Mouse (Mus musculus) liver, postnatal 0 days (tissue): ENCODE measurements around the gene Marc2. TPM values are rescaled to one million over a fixed set of nuclear protein-coding genes. Genes with fewer than 3 reads are reported as not detected.

Experiments used
- ATAC-seq: fragments of 200-750 bp; cut with Nextera tagmentation; 2 replicates; pipeline ENCODE4 v1.8.0; 2017; ENCODE audit warnings: mild to moderate bottlenecking, moderate library complexity
- DNase-seq: peaks from one replicate; pipeline ENCODE4 v3.0.0-alpha.2; 2016
- H3K27ac ChIP-seq: fragments of 300-500 bp; sonication (generic); 2 replicates; pipeline ENCODE4 v1.5.1; 2014; ENCODE audit warnings: antibody characterized with exemption, moderate library complexity, mild to moderate bottlenecking, low read depth
- H3K27me3 ChIP-seq: fragments of 300-500 bp; sonication (generic); 2 replicates; pipeline ENCODE4 v1.6.1; 2014; ENCODE audit warnings: low read length, control low read depth, mixed read lengths; ENCODE audit not compliant: insufficient read depth
- H3K36me3 ChIP-seq: fragments of 300-500 bp; sonication (generic); replicated peaks from 2 replicates; pipeline ENCODE4 v1.6.1; 2014; ENCODE audit warnings: mild to moderate bottlenecking, control low read depth, low read length, moderate library complexity, mixed read lengths; ENCODE audit not compliant: insufficient read depth
- H3K4me1 ChIP-seq: fragments of 300-500 bp; sonication (generic); 2 replicates; pipeline ENCODE4 v1.6.1; 2014; ENCODE audit warnings: antibody characterized with exemption, mild to moderate bottlenecking, control low read depth; ENCODE audit not compliant: insufficient read depth
- H3K4me2 ChIP-seq: fragments of 300-500 bp; sonication (generic); 2 replicates; pipeline ENCODE4 v1.6.1; 2014; ENCODE audit warnings: low read depth, mild to moderate bottlenecking, low read length, moderate library complexity, mixed read lengths
- H3K4me3 ChIP-seq: fragments of 300-500 bp; sonication (generic); 2 replicates; pipeline ENCODE4 v1.5.1; 2014; ENCODE audit warnings: low read depth, low read length
- H3K9ac ChIP-seq: fragments of 300-500 bp; sonication (generic); replicated peaks from 2 replicates; pipeline ENCODE4 v1.6.1; 2014; ENCODE audit warnings: mild to moderate bottlenecking, moderate library complexity
- H3K9me3 ChIP-seq: fragments of 300-500 bp; sonication (generic); 2 replicates; pipeline ENCODE4 v1.6.1; 2016; ENCODE audit warnings: mild to moderate bottlenecking, control low read depth, low read length, mixed read lengths
- CTCF ChIP-seq: sonication (generic); IDR thresholded peaks from 2 replicates; pipeline ENCODE4 v1.5.1; 2016; ENCODE audit warnings: antibody characterized with exemption, low read depth
- EP300 ChIP-seq: IDR thresholded peaks from 2 replicates; pipeline ENCODE4 v1.6.1; 2016; ENCODE audit warnings: antibody characterized with exemption, low read depth, mild to moderate bottlenecking
- WGBS: fragments of 180-500 bp; shearing (Covaris S2); extraction: QIAGEN DNeasy Blood & Tissue Kit; methylation state at CpG from one replicate; pipeline ENCODE4 v1.1.7; 2014; ENCODE audit not compliant: insufficient replicate concordance; 5-methylcytosine and 5-hydroxymethylcytosine counted together
- polyA plus RNA-seq: library from polyadenylated mRNA; unstranded; fragments of >200 nt; fragmentation: Nextera tagmentation; extraction: Ambion mirVana; gene quantifications from 2 replicates; pipeline ENCODE4 v1.2.1, GENCODE M21; 2015

The Marc2 gene
- 608 and 698 TPM in 2 replicates for polyA plus RNA-seq

DNA sequence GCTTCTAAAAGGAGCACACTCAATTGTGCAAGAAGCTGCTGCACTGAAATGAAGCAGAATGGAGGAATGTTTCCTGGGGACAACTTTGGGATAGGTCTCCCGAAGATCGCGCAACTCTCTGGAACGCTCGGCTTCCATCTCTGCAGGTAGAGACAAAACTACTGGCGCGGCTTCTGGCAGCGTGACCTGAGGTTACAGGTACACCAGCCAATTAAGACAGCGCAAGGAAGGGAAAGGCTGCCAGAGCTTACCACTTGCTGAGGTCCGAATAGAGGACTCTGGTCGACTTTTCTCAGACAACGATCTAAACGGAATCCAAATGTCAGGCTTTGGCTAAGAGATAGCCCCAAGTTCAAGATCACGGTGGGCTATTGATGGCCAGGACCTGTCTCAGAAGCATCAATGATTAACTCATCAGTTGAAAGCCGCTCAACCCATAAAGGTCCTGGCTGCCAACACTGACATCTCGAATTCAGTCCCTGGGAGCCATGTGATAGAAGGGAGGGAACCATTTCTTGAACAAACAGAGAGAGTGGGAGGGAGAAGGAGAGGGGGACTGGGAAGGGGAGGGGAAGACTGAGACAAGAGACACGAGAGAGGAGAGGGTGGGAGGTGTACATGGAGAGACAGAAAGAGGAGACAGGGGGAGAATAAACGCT is at the start of gene Marc2:
TSS of gene Marc2 (minus strand) at position 360 of the 659 bp plus-strand sequence.
- Histone ChIP-seq H3K4me3 (peak within 1 kb of the TSS; percentile 82), H3K4me2 (peak within 1 kb of the TSS; percentile 91), H3K27me3 (no peaks in the 10 kb centered on the region), H3K27ac (peak within 1 kb of the TSS; percentile 93), H3K9ac (peak within 1 kb of the TSS; percentile 89), H3K9me3 (no peaks in the 10 kb centered on the region), H3K36me3 (no peaks in the 10 kb centered on the region), H3K4me1 (peaks cover 35% of the 10 kb centered on the region)
- 3% methylated on average over 18 of the region's 18 CpGs for WGBS
- DNase-seq, result peak; percentile 44
- TF ChIP-seq EP300 (no peak), CTCF (no peak)
- ATAC-seq, result peak; percentile 33

GRCm38 (mm10) chr1:184891998-184892397 is 45.7 kb upstream of the Marc2 start:
- WGBS, result 72% methylated on average over 3 of the region's 3 CpGs
- ATAC-seq, result no peak
- H3K4me3 ChIP-seq, result no peak overlapping the region

DNA sequence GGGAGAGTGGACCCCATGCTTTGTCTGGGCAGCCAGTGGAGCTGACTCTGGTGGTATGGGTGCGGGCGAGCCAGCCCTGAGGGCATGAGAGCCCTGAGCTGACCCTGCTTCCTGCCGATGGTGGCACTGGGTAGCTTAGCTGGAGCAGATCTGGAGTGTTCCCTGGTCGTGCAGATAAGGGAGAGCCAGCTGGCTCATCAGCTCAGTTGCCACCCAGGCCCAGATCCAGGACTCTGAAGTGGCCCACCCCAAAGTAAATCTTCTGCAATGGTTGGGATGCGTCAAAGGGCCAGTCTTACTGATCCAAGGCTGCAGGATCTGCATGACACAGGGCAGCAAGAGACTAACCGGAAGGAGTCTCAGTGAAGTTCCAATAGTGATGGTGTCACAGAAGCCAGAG is 43.2 kb upstream of the Marc2 start:
- TF ChIP-seq EP300 (no peak), CTCF (no peak)
- Histone ChIP-seq H3K9me3 (no peaks in the 10 kb centered on the region), H3K4me1 (no peaks in the 10 kb centered on the region), H3K9ac (no peak overlapping the region), H3K4me3 (no peak overlapping the region), H3K4me2 (no peak overlapping the region), H3K36me3 (no peaks in the 10 kb centered on the region), H3K27ac (no peak overlapping the region), H3K27me3 (no peaks in the 10 kb centered on the region)
- no peak for DNase-seq
- no peak for ATAC-seq
- WGBS, result 74% methylated on average over 6 of the region's 6 CpGs

More at GRCm38 (mm10) chr1:184891998-184892397, 45.7 kb upstream of the Marc2 start:
- H3K27me3 ChIP-seq, result no peaks in the 10 kb centered on the region
- H3K9ac ChIP-seq, result no peak overlapping the region
- peak; percentile 47 for TF ChIP-seq CTCF
- TF ChIP-seq EP300, result no peak
- H3K9me3 ChIP-seq, result no peaks in the 10 kb centered on the region
- no peak overlapping the region for H3K27ac ChIP-seq
- H3K36me3 ChIP-seq, result no peaks in the 10 kb centered on the region
- DNase-seq, result no peak
- no peaks in the 10 kb centered on the region for H3K4me1 ChIP-seq
- no peak overlapping the region for H3K4me2 ChIP-seq

- Histone ChIP-seq H3K4me2 (no peak overlapping the region), H3K4me3 (no peak overlapping the region)
- ATAC-seq, result no peak
Measured at GRCm38 (mm10) chr1:184886160-184886559, 39.9 kb upstream of the Marc2 start.

DNA sequence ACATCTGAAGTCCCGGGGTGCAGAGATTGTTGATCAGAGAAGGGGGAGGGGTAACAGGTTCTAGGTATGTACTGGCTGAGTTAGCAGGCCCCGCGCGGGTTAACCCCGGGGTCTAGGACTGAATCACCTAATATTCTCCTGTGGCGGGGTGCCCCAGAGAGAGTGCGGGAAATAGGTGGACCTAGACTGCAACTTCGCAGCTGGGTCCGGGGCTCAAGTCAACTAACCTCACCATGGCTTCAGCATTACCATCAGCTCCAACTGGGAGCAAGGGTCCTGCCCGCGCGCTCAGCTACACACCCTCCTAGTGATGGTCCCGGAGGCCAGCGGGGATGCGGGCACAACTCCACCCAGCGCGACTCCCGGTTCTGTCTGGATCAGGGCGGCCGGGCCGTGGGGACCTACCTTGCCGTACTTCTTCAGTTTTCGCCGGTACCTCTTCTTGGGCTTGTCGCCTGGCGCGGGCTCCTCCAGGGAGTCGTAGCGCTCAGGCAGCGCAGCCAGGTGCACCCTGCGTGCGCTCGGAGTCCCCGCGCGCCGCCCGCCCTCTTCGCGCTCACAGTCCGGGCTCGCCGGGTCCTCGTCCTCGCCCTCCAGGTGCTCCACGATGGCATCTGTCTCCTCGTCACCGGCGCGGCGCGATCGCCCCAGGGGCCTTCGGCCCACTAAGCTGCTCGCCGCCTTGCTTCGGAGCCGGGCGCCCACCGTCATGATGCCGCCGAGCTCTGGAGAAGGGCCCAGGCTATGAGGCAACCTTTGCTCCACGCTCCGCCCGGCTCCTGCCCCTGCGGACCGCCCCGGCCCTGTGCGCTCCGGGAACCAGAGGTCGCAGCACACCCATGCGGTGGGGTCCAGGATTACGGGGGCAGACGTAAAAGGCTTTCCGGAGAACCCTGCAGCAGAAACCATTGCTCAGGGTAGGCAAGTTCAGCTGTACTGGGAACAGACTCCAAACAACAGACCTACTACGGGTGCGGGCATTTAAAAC is 36.3 kb upstream of the Marc2 start, which contains the start of gene C130074G19Rik:
TSS of gene C130074G19Rik (minus strand) at position 938 of the 988 bp plus-strand sequence.
- peaks cover 24% of the 10 kb centered on the region for H3K27me3 ChIP-seq
- TF ChIP-seq EP300 (no peak), CTCF (peak; percentile 75)
- peak within 1 kb of the TSS; percentile 75 for H3K9ac ChIP-seq
- ATAC-seq (peak; percentile 95), DNase-seq (peak; percentile 82)
- H3K9me3 ChIP-seq, result no peaks in the 10 kb centered on the region
- no peaks in the 10 kb centered on the region for H3K36me3 ChIP-seq
- peak within 1 kb of the TSS; percentile 85 for H3K27ac ChIP-seq
- H3K4me3 ChIP-seq, result peak within 1 kb of the TSS; percentile 60
- H3K4me2 ChIP-seq, result peak within 1 kb of the TSS; percentile 57
- 2% methylated on average over 77 of the region's 77 CpGs for WGBS
- H3K4me1 ChIP-seq, result peaks cover 14% of the 10 kb centered on the region

More at GRCm38 (mm10) chr1:184886160-184886559, 39.9 kb upstream of the Marc2 start:
- no peaks in the 10 kb centered on the region for H3K4me1 ChIP-seq
- no peak for DNase-seq
- H3K27ac ChIP-seq, result no peak overlapping the region
- H3K27me3 ChIP-seq, result peaks cover 24% of the 10 kb centered on the region
- TF ChIP-seq EP300 (no peak), CTCF (no peak)
- WGBS, result 57% methylated on average over 1 of the region's 1 CpGs
- no peak overlapping the region for H3K9ac ChIP-seq
- no peaks in the 10 kb centered on the region for H3K9me3 ChIP-seq
- H3K36me3 ChIP-seq, result no peaks in the 10 kb centered on the region

DNA sequence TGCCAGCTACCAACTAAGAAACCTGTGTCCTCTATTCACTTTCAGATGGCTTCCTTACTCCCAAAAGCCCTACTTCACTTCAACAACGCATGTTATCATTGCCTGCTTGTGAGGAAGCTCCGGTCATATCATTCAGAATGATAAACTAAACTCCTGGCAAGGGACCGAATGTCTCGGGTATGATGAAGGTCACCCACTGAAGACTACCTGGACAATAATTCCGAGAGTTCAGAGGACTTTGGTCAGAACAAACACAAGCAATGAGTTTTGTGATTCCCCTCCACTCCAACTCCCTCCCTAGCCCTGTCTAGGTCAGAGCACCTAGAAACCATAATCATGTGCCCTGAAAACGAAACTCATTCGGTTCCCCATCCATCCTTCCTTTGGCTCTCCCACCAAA is 35.6 kb upstream of the Marc2 start:
- H3K36me3 ChIP-seq, result no peaks in the 10 kb centered on the region
- H3K4me3 ChIP-seq, result peak overlapping the region; percentile 60
- H3K27ac ChIP-seq, result peak overlapping the region; percentile 85
- H3K4me2 ChIP-seq, result peak overlapping the region; percentile 57
- H3K4me1 ChIP-seq, result peaks cover 16% of the 10 kb centered on the region
- WGBS, result 35% methylated on average over 7 of the region's 7 CpGs
- peaks cover 24% of the 10 kb centered on the region for H3K27me3 ChIP-seq
- TF ChIP-seq CTCF (no peak), EP300 (no peak)
- peak overlapping the region; percentile 75 for H3K9ac ChIP-seq
- DNase-seq (no peak), ATAC-seq (peak; percentile 24; the same call in 1 of the 2 replicates)
- H3K9me3 ChIP-seq, result no peaks in the 10 kb centered on the region
